Mouse (Mus musculus): ENCODE data around the gene Gns. TPM values are rescaled to one million over a fixed set of nuclear protein-coding genes. Genes with fewer than 3 reads are reported as not detected.

The Gns gene
- total RNA-seq, 2 experiments from 2014 or later, result 21.9 to 23.7 TPM

GRCm38 (mm10) chr10:121394789-121395325 is 30.0 kb downstream of the Gns start:
- ATAC-seq (replicated peaks; ENCODE audit: low FRiP score, low TSS enrichment, poor library complexity, severe bottlenecking), result no peak

- no peak for ATAC-seq (replicated peaks; ENCODE audit: low FRiP score, low TSS enrichment, poor library complexity, severe bottlenecking)
Observed at GRCm38 (mm10) chr10:121395542-121396176, 30.8 kb downstream of the Gns start.

- ATAC-seq (replicated peaks; ENCODE audit: low FRiP score, low TSS enrichment, poor library complexity, severe bottlenecking), result no peak
Observed at GRCm38 (mm10) chr10:121398599-121398998, 33.7 kb downstream of the Gns start.

- no peak for ATAC-seq (replicated peaks; ENCODE audit: low FRiP score, low TSS enrichment, poor library complexity, severe bottlenecking)
Observed at GRCm38 (mm10) chr10:121401005-121401404, 36.1 kb downstream of the Gns start.

GRCm38 (mm10) chr10:121403104-121403503 is 38.2 kb downstream of the Gns start:
- ATAC-seq (replicated peaks; ENCODE audit: low FRiP score, low TSS enrichment, poor library complexity, severe bottlenecking), result no peak

GRCm38 (mm10) chr10:121403946-121404345 is 39.1 kb downstream of the Gns start:
- ATAC-seq (replicated peaks; ENCODE audit: low FRiP score, low TSS enrichment, poor library complexity, severe bottlenecking), result no peak

GRCm38 (mm10) chr10:121409717-121410116 is 44.8 kb downstream of the Gns start:
- peak; percentile 55 for ATAC-seq (replicated peaks; ENCODE audit: low FRiP score, low TSS enrichment, poor library complexity, severe bottlenecking)

- no peak for ATAC-seq (replicated peaks; ENCODE audit: low FRiP score, low TSS enrichment, poor library complexity, severe bottlenecking)
Observed at GRCm38 (mm10) chr10:121411721-121412455, 47.0 kb downstream of the Gns start.

- no peak for ATAC-seq (replicated peaks; ENCODE audit: low FRiP score, low TSS enrichment, poor library complexity, severe bottlenecking)
Observed at GRCm38 (mm10) chr10:121412824-121413223, 47.9 kb downstream of the Gns start.

GRCm38 (mm10) chr10:121414127-121414526 is 49.2 kb downstream of the Gns start:
- ATAC-seq (replicated peaks; ENCODE audit: low FRiP score, low TSS enrichment, poor library complexity, severe bottlenecking), result no peak

- no peak for ATAC-seq (replicated peaks; ENCODE audit: low FRiP score, low TSS enrichment, poor library complexity, severe bottlenecking)
Observed at GRCm38 (mm10) chr10:121418835-121419234, 53.9 kb downstream of the Gns start.

- ATAC-seq (replicated peaks; ENCODE audit: low FRiP score, low TSS enrichment, poor library complexity, severe bottlenecking), result peak; percentile 92
Observed at GRCm38 (mm10) chr10:121419640-121420470, 55.0 kb downstream of the Gns start.

GRCm38 (mm10) chr10:121421023-121421422 is 56.1 kb downstream of the Gns start:
- ATAC-seq (replicated peaks; ENCODE audit: low FRiP score, low TSS enrichment, poor library complexity, severe bottlenecking), result no peak

GRCm38 (mm10) chr10:121421657-121422290 is 56.9 kb downstream of the Gns start:
- no peak for ATAC-seq (replicated peaks; ENCODE audit: low FRiP score, low TSS enrichment, poor library complexity, severe bottlenecking)

- ATAC-seq (replicated peaks; ENCODE audit: low FRiP score, low TSS enrichment, poor library complexity, severe bottlenecking), result no peak
Observed at GRCm38 (mm10) chr10:121422294-121422693, 57.4 kb downstream of the Gns start.

GRCm38 (mm10) chr10:121423541-121424349 is 58.9 kb downstream of the Gns start:
- no peak for ATAC-seq (replicated peaks; ENCODE audit: low FRiP score, low TSS enrichment, poor library complexity, severe bottlenecking)

GRCm38 (mm10) chr10:121424455-121424854 is 59.6 kb downstream of the Gns start:
- no peak for ATAC-seq (replicated peaks; ENCODE audit: low FRiP score, low TSS enrichment, poor library complexity, severe bottlenecking)

GRCm38 (mm10) chr10:121425079-121425478 is 60.2 kb downstream of the Gns start:
- no peak for ATAC-seq (replicated peaks; ENCODE audit: low FRiP score, low TSS enrichment, poor library complexity, severe bottlenecking)
